In the genomic region with DNA sequence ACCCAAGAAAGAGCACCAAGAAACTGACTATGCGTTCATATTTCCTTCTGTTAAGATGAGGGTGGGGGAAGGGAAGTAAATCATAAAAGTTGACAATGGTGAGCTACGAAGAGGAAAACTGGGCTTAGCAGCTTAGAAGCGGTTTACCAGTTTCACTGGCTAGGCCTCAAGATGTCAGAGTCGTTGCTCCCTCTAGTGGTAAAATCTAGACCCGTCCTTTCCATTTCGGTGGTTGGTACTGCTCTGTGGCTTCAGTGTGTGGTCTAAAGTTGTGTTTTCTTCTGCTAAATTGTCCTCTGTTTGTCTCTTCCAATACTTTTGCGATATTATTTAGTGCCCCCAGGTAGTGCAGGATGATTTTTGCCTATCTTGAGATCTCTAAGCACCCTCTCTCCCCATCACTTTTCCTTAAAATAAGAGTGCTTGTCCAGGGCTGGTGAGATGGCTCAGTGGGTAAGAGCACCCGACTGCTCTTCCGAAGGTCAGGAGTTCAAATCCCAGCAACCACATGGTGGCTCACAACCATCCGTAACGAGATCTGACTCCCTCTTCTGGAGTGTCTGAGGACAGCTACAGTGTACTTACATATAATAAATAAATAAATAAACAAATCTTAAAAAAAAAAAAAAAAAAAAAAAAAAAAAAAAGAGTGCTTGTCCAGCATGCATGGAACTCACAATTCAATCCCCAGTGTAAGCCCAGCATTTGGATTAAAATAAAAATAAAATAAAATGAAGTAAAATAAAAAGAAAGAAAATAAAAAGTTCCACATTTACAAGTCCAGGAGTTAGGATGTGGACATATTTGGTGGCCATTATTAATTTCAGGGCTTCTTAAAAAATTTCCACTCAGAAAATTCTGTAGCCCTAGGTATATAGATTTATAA, we compare ENCODE assay signal across 9 mouse cellular contexts. TPM values are rescaled to one million over a fixed set of nuclear protein-coding genes. Genes with fewer than 3 reads are reported as not detected.
DNase-seq lines count a peak whose midpoint lies in the region; ATAC-seq and TF ChIP-seq lines count a peak whose summit lies in the region.
"Had no signal": no experiment of that assay in that cellular context is flagged by ENCODE, and none has a peak within 500 bp of the region (broad histone marks: within the 10 kb centered on the region; RNA-seq: fewer than 3 reads in every experiment).

No protein-coding gene starts in this region.

- peak; percentile 70; the same call in 1 of the 2 replicates for ATAC-seq in intestine, embryonic 14.5 days (replicated peaks; ENCODE audit: low FRiP score, low TSS enrichment, low read depth)
- peak; percentile 64; the same call in 1 of the 2 replicates for ATAC-seq in liver, postnatal 0 days
- ATAC-seq in neutrophil, adult 5-6 weeks (ENCODE audit: extremely low read depth, insufficient number of reproducible peaks, low FRiP score, poor library complexity, severe bottlenecking), result peak; percentile 84; the same call in 1 of the 2 replicates

- no peak overlapping the region for H3K27ac ChIP-seq in intestine, embryonic 14.5 days (ENCODE audit: low read depth)
- H3K27ac ChIP-seq in liver, postnatal 0 days (ENCODE audit: low read depth), result no peak overlapping the region
- H3K27ac ChIP-seq: liver, embryonic 15.5 days had no signal

- WGBS in intestine, embryonic 14.5 days, result 24% methylated on average over 9 of the region's 11 CpGs
- WGBS in liver, postnatal 0 days (ENCODE audit: insufficient replicate concordance), result 24% methylated on average over 9 of the region's 11 CpGs

- TF ChIP-seq EP300 in liver, postnatal 0 days (IDR thresholded peaks at IDR 0.05; ENCODE audit: low read depth), result no peak

- H3K4me2 ChIP-seq in intestine, embryonic 14.5 days (ENCODE audit: low read length), result no peak overlapping the region
- H3K4me2 ChIP-seq in liver, postnatal 0 days (ENCODE audit: low read depth, low read length), result no peak overlapping the region
- H3K4me2 ChIP-seq: liver, embryonic 15.5 days had no signal

- no peak for TF ChIP-seq POLR2A in brain, embryonic 14.5 days (IDR thresholded peaks at IDR 0.05; ENCODE audit: borderline replicate concordance, extremely low read depth, insufficient read depth, insufficient read length, poor library complexity, severe bottlenecking)

- H3K36me3 ChIP-seq in intestine, embryonic 14.5 days (ENCODE audit: control insufficient read depth, insufficient read depth, low read length), result no peaks in the 10 kb centered on the region
- H3K36me3 ChIP-seq in liver, postnatal 0 days (replicated peaks; ENCODE audit: insufficient read depth, low read length), result no peaks in the 10 kb centered on the region
- H3K36me3 ChIP-seq: liver, embryonic 15.5 days had no signal

- no peak overlapping the region for H3K9ac ChIP-seq in intestine, embryonic 14.5 days (ENCODE audit: low read length)
- no peak overlapping the region for H3K9ac ChIP-seq in liver, postnatal 0 days (replicated peaks)
- H3K9ac ChIP-seq: liver, embryonic 15.5 days had no signal

- H3K4me3 ChIP-seq in intestine, embryonic 14.5 days (ENCODE audit: low read depth, low read length), result no peak overlapping the region
- no peak overlapping the region for H3K4me3 ChIP-seq in liver, postnatal 0 days (ENCODE audit: low read depth, low read length)
- H3K4me3 ChIP-seq: liver, embryonic 15.5 days had no signal

- H3K4me1 ChIP-seq in intestine, embryonic 14.5 days (replicated peaks; ENCODE audit: control insufficient read depth, insufficient read depth, low read length), result no peaks in the 10 kb centered on the region
- no peaks in the 10 kb centered on the region for H3K4me1 ChIP-seq in liver, postnatal 0 days (ENCODE audit: insufficient read depth)
- H3K4me1 ChIP-seq: liver, embryonic 15.5 days had no signal

- peak; percentile 80; the same call in 1 of the 2 replicates for TF ChIP-seq CTCF in brain, embryonic 14.5 days (IDR thresholded peaks at IDR 0.05; ENCODE audit: borderline replicate concordance, extremely low read depth, insufficient read depth, insufficient read length)
- peak; percentile 76 for TF ChIP-seq CTCF in liver, postnatal 0 days (IDR thresholded peaks at IDR 0.05; ENCODE audit: low read depth)

- no peaks in the 10 kb centered on the region for H3K9me3 ChIP-seq in intestine, embryonic 14.5 days (ENCODE audit: control insufficient read depth, low read length)
- no peaks in the 10 kb centered on the region for H3K9me3 ChIP-seq in liver, postnatal 0 days (ENCODE audit: low read length)
- H3K9me3 ChIP-seq: liver, embryonic 15.5 days had no signal

- no peaks in the 10 kb centered on the region for H3K27me3 ChIP-seq in intestine, embryonic 14.5 days (replicated peaks; ENCODE audit: control insufficient read depth, insufficient read depth, low read length)
- H3K27me3 ChIP-seq in liver, postnatal 0 days (ENCODE audit: insufficient read depth, low read length), result no peaks in the 10 kb centered on the region
- H3K27me3 ChIP-seq: liver, embryonic 15.5 days had no signal

- peak; percentile 49 for DNase-seq in adrenal gland, adult 2 months
- DNase-seq in adrenal gland, adult 18-20 months (ENCODE audit: low spot score in 2 of 2), result no peak
- peak; percentile 87 for DNase-seq in A20 (ENCODE audit: low read depth, low spot score)
- peak; percentile 92 for DNase-seq in brain, embryonic 14.5 days (ENCODE audit: low read depth)
- DNase-seq in fibroblast of lung, adult 2 months (ENCODE audit: low read depth), result peak; percentile 67
- peak; percentile 68 for DNase-seq in intestine, embryonic 14.5 days (ENCODE audit: low spot score)
- peak; percentile 43 for DNase-seq in liver, postnatal 0 days

RNA-seq across cellular contexts. Expression of a gene that starts 38.2 kb away (rescaled TPM):
- total RNA-seq in adrenal gland, adult 2 months (2021), result 1 to 10 TPM; 2.9 to 5.0 TPM
- 0.89 and 1.3 TPM in 2 replicates for polyA plus RNA-seq in adrenal gland, adult 2 months (2012; rRNA removed)
- 1 to 10 TPM; 2.9 to 3.9 TPM for total RNA-seq in adrenal gland, adult 18-20 months (2021)
- polyA plus RNA-seq in brain, embryonic 14.5 days (2012; rRNA removed), result 14.4 and 16.2 TPM in 2 replicates
- polyA plus RNA-seq in intestine, embryonic 14.5 days (2014; fragmentation: Nextera tagmentation; extraction: Ambion mirVana), result 7.7 and 8.9 TPM in 2 replicates
- polyA plus RNA-seq in liver, postnatal 0 days (2015; fragmentation: Nextera tagmentation; extraction: Ambion mirVana), result 0.27 and 0.35 TPM in 2 replicates
- 10.6 and 12.8 TPM in 2 replicates for total RNA-seq in neutrophil, adult 5-6 weeks (2017)

RNA-seq across cellular contexts. Expression of a gene that starts 45.1 kb away (rescaled TPM):
- 10 to 100 TPM; 34.5 to 47.3 TPM for total RNA-seq in adrenal gland, adult 2 months (2021)
- 87.2 and 88.1 TPM in 2 replicates for polyA plus RNA-seq in adrenal gland, adult 2 months (2012; rRNA removed)
- total RNA-seq in adrenal gland, adult 18-20 months (2021), result 10 to 100 TPM; 26.5 to 36.7 TPM
- 29.0 and 35.4 TPM in 2 replicates for polyA plus RNA-seq in brain, embryonic 14.5 days (2012; rRNA removed)
- 56.7 and 57.4 TPM in 2 replicates for polyA plus RNA-seq in intestine, embryonic 14.5 days (2014; fragmentation: Nextera tagmentation; extraction: Ambion mirVana)
- 7.8 and 9.6 TPM in 2 replicates for polyA plus RNA-seq in liver, postnatal 0 days (2015; fragmentation: Nextera tagmentation; extraction: Ambion mirVana)
- total RNA-seq in neutrophil, adult 5-6 weeks (2017), result 7.6 and 12.6 TPM in 2 replicates

RNA-seq across cellular contexts. Expression of a gene that starts 45.2 kb away (rescaled TPM):
- 10 to 100 TPM; 17.5 to 40.5 TPM for total RNA-seq in adrenal gland, adult 2 months (2021)
- 46.9 and 73.5 TPM in 2 replicates for polyA plus RNA-seq in adrenal gland, adult 2 months (2012; rRNA removed)
- total RNA-seq in adrenal gland, adult 18-20 months (2021), result 10 to 100 TPM; 13.9 to 23.5 TPM
- polyA plus RNA-seq in brain, embryonic 14.5 days (2012; rRNA removed), result 19.9 and 23.4 TPM in 2 replicates
- 12.9 and 13.7 TPM in 2 replicates for polyA plus RNA-seq in intestine, embryonic 14.5 days (2014; fragmentation: Nextera tagmentation; extraction: Ambion mirVana)
- polyA plus RNA-seq in liver, postnatal 0 days (2015; fragmentation: Nextera tagmentation; extraction: Ambion mirVana), result 1.1 and 1.3 TPM in 2 replicates
- total RNA-seq in neutrophil, adult 5-6 weeks (2017), result 3.2 and 3.4 TPM in 2 replicates

RNA-seq across cellular contexts. Expression of a gene that starts 59.4 kb away (rescaled TPM):
- total RNA-seq in adrenal gland, adult 2 months (2021), result not detected
- polyA plus RNA-seq in adrenal gland, adult 2 months (2012; rRNA removed), result not detected in 2 replicates
- total RNA-seq in adrenal gland, adult 18-20 months (2021), result not detected
- not detected in 2 replicates for polyA plus RNA-seq in brain, embryonic 14.5 days (2012; rRNA removed)
- polyA plus RNA-seq in intestine, embryonic 14.5 days (2014; fragmentation: Nextera tagmentation; extraction: Ambion mirVana), result 0.73 TPM in 1 of 2 replicates, not detected in the other
- not detected in 2 replicates for polyA plus RNA-seq in liver, postnatal 0 days (2015; fragmentation: Nextera tagmentation; extraction: Ambion mirVana)
- not detected in 2 replicates for total RNA-seq in neutrophil, adult 5-6 weeks (2017)
- polyA plus RNA-seq: liver, embryonic 15.5 days had no signal

Comparison
In these comparisons a context has a peak if more than half of its experiments do, and no peak if none do; other contexts are left out.
1. DNase-seq: peak in adrenal gland, adult 2 months (single experiment), A20 (single experiment), brain, embryonic 14.5 days (single experiment), fibroblast of lung, adult 2 months (single experiment), intestine, embryonic 14.5 days (single experiment) and liver, postnatal 0 days (single experiment); none in adrenal gland, adult 18-20 months (0 of 2).
2. Peak in every context shown above with its lines, with median percentiles within 50 percentile points of each other: ATAC-seq.